Mouse (Mus musculus) cerebellum, adult (tissue): ENCODE data around the gene Nsf.
A peak's percentile ranks its signal among the peaks of the same experiment; 100 is the strongest.
"Not testable (repeated sequence)": the region's sequence is repeated elsewhere in the genome, so short reads cannot be mapped to it uniquely, and the experiment has no call there.

Source experiments
- ATAC-seq: cut with Nextera tagmentation; 2 replicates; pipeline ENCODE4 v1.9.2; 2017; ENCODE audit warnings: mild to moderate bottlenecking, moderate library complexity, mixed read lengths; ENCODE audit not compliant: insufficient number of reproducible peaks, low FRiP score, low TSS enrichment

Nsf gene

DNA sequence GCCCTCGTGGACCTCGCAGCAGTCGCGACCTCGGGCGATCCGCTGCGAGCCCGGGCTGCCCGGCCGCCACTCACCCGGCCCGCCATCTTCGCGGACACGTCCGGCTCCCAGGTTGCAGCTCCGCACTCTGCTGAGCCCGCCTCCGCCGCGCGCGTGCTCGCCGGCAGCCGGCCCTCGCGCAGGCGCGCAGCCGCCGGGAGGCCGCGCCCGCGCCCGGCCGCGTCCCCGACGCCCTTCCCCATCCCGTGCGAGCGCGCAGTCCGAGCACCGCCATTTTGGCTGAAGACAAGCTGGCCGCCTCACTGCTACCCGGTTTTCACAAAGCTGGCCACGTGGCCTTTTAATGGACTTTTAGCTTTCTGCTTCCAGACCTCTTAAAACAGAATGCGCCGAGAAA lies at the start of gene Nsf:
TSS of gene Nsf (minus strand) at position 161 of the 397 bp plus-strand sequence.
- peak; percentile 88 for ATAC-seq

DNA sequence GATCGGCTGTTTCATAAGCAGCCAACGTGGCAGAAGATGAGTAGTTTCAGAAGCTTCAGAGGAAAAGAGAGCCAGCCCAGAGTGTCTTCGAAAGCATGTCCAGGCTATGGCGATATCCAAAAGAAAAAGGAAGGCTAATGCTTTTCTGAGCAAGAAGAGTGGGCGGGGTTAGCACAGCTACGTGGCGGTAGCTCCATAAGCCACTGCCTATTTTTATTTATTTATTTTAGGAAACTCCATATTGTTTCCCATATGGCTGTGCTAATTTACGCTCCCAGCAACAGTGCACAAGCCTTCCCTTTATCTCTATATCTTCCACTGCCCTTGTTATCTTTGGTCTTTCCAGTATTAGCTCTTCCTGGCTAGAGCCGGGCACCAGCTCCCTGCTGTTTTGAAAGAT lies 49.5 kb upstream of the Nsf start:
- no peak for ATAC-seq

DNA sequence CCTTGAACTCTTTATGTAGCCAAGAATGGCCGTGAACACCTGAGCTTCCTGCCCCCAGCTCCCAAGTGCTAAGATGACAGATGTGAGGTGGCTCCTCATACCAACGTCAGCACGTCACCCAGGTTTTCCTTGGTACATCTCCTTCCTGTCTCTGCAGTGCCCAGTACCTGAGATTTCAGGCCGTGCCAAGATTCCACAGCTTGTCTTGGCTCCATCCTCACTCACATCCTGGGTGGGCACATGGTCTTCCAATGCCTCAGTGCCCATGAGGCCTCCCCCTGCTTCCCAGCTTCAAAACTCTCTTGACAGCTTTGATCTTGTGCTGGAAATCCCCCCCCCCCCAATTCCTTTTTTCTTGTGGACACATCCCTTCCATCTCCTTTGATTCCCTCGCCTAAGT lies 48.3 kb upstream of the Nsf start:
- ATAC-seq: no peak

DNA sequence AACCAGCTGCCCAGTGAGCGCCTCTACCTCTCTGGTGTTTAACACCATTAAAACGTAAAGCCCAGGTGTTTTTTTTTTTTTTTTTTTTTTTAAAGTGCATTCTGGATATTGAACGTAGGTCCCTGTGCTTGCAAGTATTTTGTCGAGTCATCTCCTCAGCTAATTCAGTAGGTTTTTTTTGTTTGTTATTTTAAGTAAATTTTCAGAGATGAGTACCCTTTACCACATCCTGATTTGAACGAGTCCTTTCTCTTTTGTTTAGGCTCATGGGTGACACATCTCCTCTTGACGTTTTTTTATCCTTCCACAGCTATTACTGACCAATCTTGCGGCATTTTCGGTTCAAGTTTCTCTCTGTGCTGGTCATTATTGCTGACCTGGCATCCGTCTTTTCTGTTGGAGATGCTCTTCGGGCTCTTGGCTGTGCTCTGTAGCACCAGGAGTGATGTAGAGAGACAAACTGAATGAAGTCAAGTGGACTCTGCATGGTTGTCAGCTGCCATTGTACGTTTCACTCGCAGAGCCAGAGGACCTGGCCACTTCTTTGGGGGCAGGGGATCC lies 47.6 kb upstream of the Nsf start:
- no peak for ATAC-seq

GRCm38 (mm10) chr11:104000667-104001394 lies 47.0 kb upstream of the Nsf start:
- no peak for ATAC-seq

DNA sequence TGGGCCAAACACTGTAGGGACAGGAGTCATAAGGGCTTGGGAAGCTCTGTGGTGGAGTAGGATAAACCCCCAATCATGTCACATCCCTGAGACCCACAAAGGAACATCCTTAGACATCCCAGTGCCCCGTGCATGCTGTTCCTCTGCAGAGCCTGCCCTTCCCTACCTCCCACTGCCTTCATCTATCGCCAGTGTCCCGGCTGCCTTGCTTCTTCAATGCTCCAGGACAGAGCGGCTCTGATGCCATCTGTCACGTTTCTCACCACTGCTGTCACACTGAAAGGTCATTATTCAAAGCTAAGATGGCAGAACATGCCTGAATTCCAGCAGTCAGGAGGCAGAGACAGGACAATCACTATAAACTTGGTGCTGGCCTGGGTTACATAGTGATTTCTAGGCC lies 44.9 kb upstream of the Nsf start:
- 0 out of 2 replicates have a peak, but pooled peaks have one; percentile 56 for ATAC-seq

DNA sequence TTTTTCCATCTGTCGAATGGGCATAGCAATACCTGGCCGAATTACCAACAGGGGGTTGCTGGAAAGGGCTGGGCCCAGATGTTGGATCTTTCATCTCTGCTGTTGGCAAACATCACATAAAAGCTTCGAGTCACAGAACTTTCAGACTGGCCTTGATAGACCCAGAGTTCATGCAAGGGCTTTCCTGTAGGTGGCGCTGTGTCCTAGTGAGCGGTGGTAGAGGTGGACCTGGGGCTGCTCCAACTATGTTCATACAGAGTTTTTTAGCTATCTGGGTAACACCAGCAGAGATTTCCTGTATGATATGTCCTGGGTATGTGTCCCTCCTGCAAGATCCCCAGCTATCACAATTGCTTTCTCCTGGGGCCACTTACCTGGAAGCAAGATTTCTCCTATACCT lies 43.5 kb upstream of the Nsf start:
- ATAC-seq: peak; percentile 45; the same call in 1 of the 2 replicates

- no peak for ATAC-seq
These were observed 38.8 kb upstream of the Nsf start for GRCm38 (mm10) chr11:103992638-103993037.

DNA sequence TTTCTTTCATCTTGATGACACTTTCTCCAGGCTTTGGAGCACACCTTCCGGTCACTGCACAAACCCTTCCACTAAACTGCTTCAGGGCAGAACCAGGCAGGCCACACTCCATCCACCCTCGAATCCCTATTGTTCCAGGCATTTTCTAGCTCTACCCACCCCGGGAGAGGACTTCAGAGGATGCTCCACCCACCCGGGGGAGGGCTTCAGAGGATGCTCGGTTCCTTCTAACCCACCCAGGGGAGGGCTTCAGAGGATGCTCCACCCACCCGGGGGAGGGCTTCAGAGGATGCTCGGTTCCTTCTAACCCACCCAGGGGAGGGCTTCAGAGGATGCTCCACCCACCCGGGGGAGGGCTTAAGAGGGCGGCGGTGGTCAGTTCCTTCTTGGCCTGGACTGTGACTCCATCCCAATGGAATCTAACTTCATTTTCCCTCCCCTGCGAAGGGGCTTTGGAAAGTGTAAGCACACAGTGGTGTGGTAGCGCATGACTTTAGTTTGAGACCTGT lies 36.2 kb upstream of the Nsf start:
- not testable (repeated sequence) for ATAC-seq

DNA sequence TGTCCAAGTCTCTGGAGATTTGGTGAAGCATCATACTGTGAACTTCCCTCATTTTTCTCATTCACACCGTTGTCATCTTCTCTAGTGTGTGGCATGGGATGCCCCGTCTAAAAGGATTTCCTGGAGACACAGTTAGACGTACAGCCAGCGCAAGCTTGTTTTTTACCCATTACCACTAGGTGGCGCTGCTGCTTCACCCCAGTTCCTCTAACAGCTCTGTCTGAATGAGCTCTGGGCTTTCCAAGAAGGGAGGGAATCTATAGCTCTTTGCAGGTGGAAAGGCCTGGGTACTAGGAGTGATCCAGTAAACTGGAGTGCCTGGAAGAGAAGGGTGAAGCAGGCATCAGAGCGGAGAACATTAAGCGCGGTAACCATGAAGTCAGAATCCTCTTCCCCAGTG lies 33.6 kb upstream of the Nsf start:
- peak; percentile 56; the same call in 1 of the 2 replicates for ATAC-seq

- no peak for ATAC-seq
These were observed 30.2 kb upstream of the Nsf start for GRCm38 (mm10) chr11:103984067-103984466.

DNA sequence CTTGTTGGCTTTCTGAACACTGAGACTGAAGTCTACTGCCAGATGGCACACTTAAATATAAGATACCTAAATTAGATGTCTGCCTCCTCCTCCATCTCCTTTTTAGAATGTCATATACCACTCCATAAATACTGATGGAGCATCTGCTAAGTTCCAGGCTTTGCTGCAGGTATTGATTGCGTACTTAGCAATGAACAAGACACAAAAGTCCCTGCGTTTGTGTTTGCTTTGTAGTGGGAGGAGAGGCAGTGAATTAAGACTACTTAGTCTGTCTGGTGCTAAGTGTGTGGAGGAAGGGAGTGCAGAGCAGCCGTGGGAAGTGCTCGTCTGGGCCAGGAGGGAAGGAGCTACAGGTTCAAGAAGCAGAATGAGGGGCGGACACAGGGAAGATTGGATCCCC lies 28.0 kb upstream of the Nsf start:
- no peak for ATAC-seq

- ATAC-seq: no peak
These were observed 25.5 kb upstream of the Nsf start for GRCm38 (mm10) chr11:103979381-103979780.

- ATAC-seq: no peak
These were observed 17.0 kb upstream of the Nsf start for GRCm38 (mm10) chr11:103970876-103971275.

GRCm38 (mm10) chr11:103969278-103969677 lies 15.4 kb upstream of the Nsf start:
- no peak for ATAC-seq

GRCm38 (mm10) chr11:103967106-103967735 lies 13.4 kb upstream of the Nsf start:
- no peak for ATAC-seq

- ATAC-seq: no peak
These were observed 3.0 kb upstream of the Nsf start for GRCm38 (mm10) chr11:103956866-103957265.

- peak; percentile 21; the same call in 1 of the 2 replicates for ATAC-seq
These were observed 592 bp downstream of the Nsf start for GRCm38 (mm10) chr11:103953032-103953895.

DNA sequence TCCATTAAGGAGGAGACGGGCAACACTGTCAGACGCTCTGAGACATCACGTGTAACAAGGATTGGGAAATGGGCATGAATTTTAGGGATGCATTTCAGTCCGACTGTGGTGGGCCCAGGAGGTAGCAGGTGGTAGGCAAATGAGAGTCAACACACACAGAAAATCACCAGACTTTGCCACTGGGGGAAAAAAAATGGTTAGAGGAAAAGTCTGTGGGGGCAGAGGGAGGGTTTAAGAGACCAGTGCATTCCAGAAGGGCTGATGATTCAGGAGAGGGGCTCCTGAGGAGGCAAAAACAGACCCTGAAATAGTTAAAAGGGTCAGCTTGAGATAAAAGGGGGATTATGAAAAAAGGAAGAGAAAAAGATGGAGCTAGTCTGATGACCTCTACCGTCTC lies 1.2 kb downstream of the Nsf start:
- ATAC-seq: no peak

- ATAC-seq: no peak
These were observed 2.8 kb downstream of the Nsf start for GRCm38 (mm10) chr11:103951106-103951505.

DNA sequence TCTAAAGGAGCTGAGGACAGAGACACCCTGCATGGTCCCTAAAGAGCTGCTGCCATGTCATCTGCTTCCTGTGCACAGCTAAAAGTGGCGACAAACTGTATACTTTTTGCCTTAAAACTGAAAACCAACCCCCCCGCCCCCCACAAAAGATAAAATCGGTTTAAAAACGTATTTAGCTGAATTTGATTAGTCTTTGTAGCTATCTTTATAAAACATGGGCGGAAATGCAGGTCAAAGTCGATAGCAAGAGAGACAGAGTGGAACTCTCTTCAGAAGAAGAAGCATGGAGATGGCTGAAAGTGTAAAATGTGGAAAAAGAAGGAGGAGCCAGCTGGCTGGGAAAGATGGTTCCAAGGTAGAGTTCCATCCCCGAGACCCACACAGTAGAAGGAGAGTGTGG lies 4.9 kb downstream of the Nsf start:
- ATAC-seq: no peak
